Mouse (Mus musculus): ENCODE results near the gene Copa. TPM values are rescaled to one million over a fixed set of nuclear protein-coding genes. Genes with fewer than 3 reads are reported as not detected.

The Copa gene
- polyA plus RNA-seq, 1 experiment from 2014 or later, result 99.1 TPM

GRCm38 (mm10) chr1:172061217-172061616 is 21.1 kb upstream of the Copa start:
- no peak overlapping the region for H3K4me3 ChIP-seq (ENCODE audit: low read depth, low read length)
- TF ChIP-seq CTCF (IDR thresholded peaks at IDR 0.05), result no peak
- no peak for TF ChIP-seq EP300 (IDR thresholded peaks at IDR 0.05)
- no peaks in the 10 kb centered on the region for H3K4me1 ChIP-seq (ENCODE audit: insufficient read depth, low read depth, low read length)
- H3K36me3 ChIP-seq (ENCODE audit: insufficient read depth, low read length), result peaks cover 10% of the 10 kb centered on the region; the same call in 1 of the 2 replicates
- no peak overlapping the region for H3K9ac ChIP-seq (replicated peaks; ENCODE audit: low read depth)
- ATAC-seq (no peak), DNase-seq (ENCODE audit: low spot score) (no peak)
- no peaks in the 10 kb centered on the region for H3K27me3 ChIP-seq (replicated peaks; ENCODE audit: insufficient read depth, low read length)
- no peaks in the 10 kb centered on the region for H3K9me3 ChIP-seq (ENCODE audit: low read length)
- 32% methylated on average over 8 of the region's 8 CpGs for WGBS
- no peak overlapping the region for H3K27ac ChIP-seq (ENCODE audit: low read length)
- no peak overlapping the region for H3K4me2 ChIP-seq (replicated peaks; ENCODE audit: low read depth, low read length)

GRCm38 (mm10) chr1:172062101-172062500 is 20.2 kb upstream of the Copa start:
- H3K9me3 ChIP-seq (ENCODE audit: low read length), result no peaks in the 10 kb centered on the region
- peaks cover 16% of the 10 kb centered on the region; the same call in 1 of the 2 replicates for H3K36me3 ChIP-seq (ENCODE audit: insufficient read depth, low read length)
- H3K4me2 ChIP-seq (replicated peaks; ENCODE audit: low read depth, low read length), result no peak overlapping the region
- no peak for ATAC-seq
- H3K4me3 ChIP-seq (ENCODE audit: low read depth, low read length), result no peak overlapping the region
- H3K27ac ChIP-seq (ENCODE audit: low read length), result no peak overlapping the region
- no peak overlapping the region for H3K9ac ChIP-seq (replicated peaks; ENCODE audit: low read depth)
- DNase-seq (ENCODE audit: low spot score), result no peak
- 87% methylated on average over 2 of the region's 2 CpGs for WGBS
- no peaks in the 10 kb centered on the region for H3K27me3 ChIP-seq (replicated peaks; ENCODE audit: insufficient read depth, low read length)
- TF ChIP-seq CTCF (IDR thresholded peaks at IDR 0.05) (no peak), EP300 (IDR thresholded peaks at IDR 0.05) (no peak)
- H3K4me1 ChIP-seq (ENCODE audit: insufficient read depth, low read depth, low read length), result no peaks in the 10 kb centered on the region

- WGBS, result 46% methylated on average over 4 of the region's 4 CpGs
- H3K4me1 ChIP-seq (ENCODE audit: insufficient read depth, low read depth, low read length), result no peaks in the 10 kb centered on the region
- ATAC-seq, result no peak
- TF ChIP-seq EP300 (IDR thresholded peaks at IDR 0.05) (no peak), CTCF (IDR thresholded peaks at IDR 0.05) (no peak)
- H3K27ac ChIP-seq (ENCODE audit: low read length), result no peak overlapping the region
- no peak overlapping the region for H3K4me2 ChIP-seq (replicated peaks; ENCODE audit: low read depth, low read length)
- H3K36me3 ChIP-seq (ENCODE audit: insufficient read depth, low read length), result peaks cover 21% of the 10 kb centered on the region; the same call in 1 of the 2 replicates
- no peaks in the 10 kb centered on the region for H3K9me3 ChIP-seq (ENCODE audit: low read length)
- no peaks in the 10 kb centered on the region for H3K27me3 ChIP-seq (replicated peaks; ENCODE audit: insufficient read depth, low read length)
- no peak overlapping the region for H3K4me3 ChIP-seq (ENCODE audit: low read depth, low read length)
- no peak overlapping the region for H3K9ac ChIP-seq (replicated peaks; ENCODE audit: low read depth)
- DNase-seq (ENCODE audit: low spot score), result no peak
Observed at GRCm38 (mm10) chr1:172063291-172064023, 18.9 kb upstream of the Copa start.

- Histone ChIP-seq H3K4me1 (ENCODE audit: insufficient read depth, low read depth, low read length) (no peaks in the 10 kb centered on the region), H3K27ac (ENCODE audit: low read length) (no peak overlapping the region), H3K4me3 (ENCODE audit: low read depth, low read length) (no peak overlapping the region), H3K36me3 (ENCODE audit: insufficient read depth, low read length) (peaks cover 33% of the 10 kb centered on the region; the same call in 1 of the 2 replicates), H3K9me3 (ENCODE audit: low read length) (no peaks in the 10 kb centered on the region), H3K4me2 (replicated peaks; ENCODE audit: low read depth, low read length) (no peak overlapping the region), H3K9ac (replicated peaks; ENCODE audit: low read depth) (no peak overlapping the region), H3K27me3 (replicated peaks; ENCODE audit: insufficient read depth, low read length) (no peaks in the 10 kb centered on the region)
- ATAC-seq (no peak), DNase-seq (ENCODE audit: low spot score) (no peak)
- TF ChIP-seq EP300 (IDR thresholded peaks at IDR 0.05) (no peak), CTCF (IDR thresholded peaks at IDR 0.05) (no peak)
- WGBS, result 74% methylated on average over 13 of the region's 13 CpGs
Observed at GRCm38 (mm10) chr1:172064613-172065141, 17.7 kb upstream of the Copa start.

GRCm38 (mm10) chr1:172070227-172070626 is 12.1 kb upstream of the Copa start:
- DNase-seq (ENCODE audit: low spot score) (no peak), ATAC-seq (no peak)
- 54% methylated on average over 6 of the region's 6 CpGs for WGBS
- TF ChIP-seq CTCF (IDR thresholded peaks at IDR 0.05), result no peak
- no peak for TF ChIP-seq EP300 (IDR thresholded peaks at IDR 0.05)
- Histone ChIP-seq H3K4me3 (ENCODE audit: low read depth, low read length) (no peak overlapping the region), H3K9ac (replicated peaks; ENCODE audit: low read depth) (no peak overlapping the region), H3K4me1 (ENCODE audit: insufficient read depth, low read depth, low read length) (no peaks in the 10 kb centered on the region), H3K9me3 (ENCODE audit: low read length) (no peaks in the 10 kb centered on the region), H3K36me3 (ENCODE audit: insufficient read depth, low read length) (peaks cover 74% of the 10 kb centered on the region), H3K27me3 (replicated peaks; ENCODE audit: insufficient read depth, low read length) (no peaks in the 10 kb centered on the region), H3K27ac (ENCODE audit: low read length) (no peak overlapping the region), H3K4me2 (replicated peaks; ENCODE audit: low read depth, low read length) (no peak overlapping the region)

- TF ChIP-seq EP300 (IDR thresholded peaks at IDR 0.05) (no peak), CTCF (IDR thresholded peaks at IDR 0.05) (no peak)
- peaks cover 63% of the 10 kb centered on the region for H3K36me3 ChIP-seq (ENCODE audit: insufficient read depth, low read length)
- no peak overlapping the region for H3K27ac ChIP-seq (ENCODE audit: low read length)
- H3K4me1 ChIP-seq (ENCODE audit: insufficient read depth, low read depth, low read length), result no peaks in the 10 kb centered on the region
- DNase-seq (ENCODE audit: low spot score) (no peak), ATAC-seq (no peak)
- WGBS, result 81% methylated on average over 4 of the region's 4 CpGs
- H3K4me3 ChIP-seq (ENCODE audit: low read depth, low read length), result no peak overlapping the region
- H3K27me3 ChIP-seq (replicated peaks; ENCODE audit: insufficient read depth, low read length), result no peaks in the 10 kb centered on the region
- H3K9me3 ChIP-seq (ENCODE audit: low read length), result no peaks in the 10 kb centered on the region
- no peak overlapping the region for H3K9ac ChIP-seq (replicated peaks; ENCODE audit: low read depth)
- H3K4me2 ChIP-seq (replicated peaks; ENCODE audit: low read depth, low read length), result no peak overlapping the region
Observed at GRCm38 (mm10) chr1:172071556-172071955, 10.8 kb upstream of the Copa start.

All from lung, postnatal 0 days (tissue).